Mouse (Mus musculus): ENCODE results near the gene Arhgap25. TPM values are rescaled to one million over a fixed set of nuclear protein-coding genes. Genes with fewer than 3 reads are reported as not detected.

The Arhgap25 gene
- total RNA-seq, 2 experiments from 2014 or later, result 27.9 to 74.4 TPM

GRCm38 (mm10) chr6:87451771-87452170, 81.3 kb downstream of the Arhgap25 start:
- ATAC-seq (ENCODE audit: poor library complexity, severe bottlenecking), result no peak

DNA sequence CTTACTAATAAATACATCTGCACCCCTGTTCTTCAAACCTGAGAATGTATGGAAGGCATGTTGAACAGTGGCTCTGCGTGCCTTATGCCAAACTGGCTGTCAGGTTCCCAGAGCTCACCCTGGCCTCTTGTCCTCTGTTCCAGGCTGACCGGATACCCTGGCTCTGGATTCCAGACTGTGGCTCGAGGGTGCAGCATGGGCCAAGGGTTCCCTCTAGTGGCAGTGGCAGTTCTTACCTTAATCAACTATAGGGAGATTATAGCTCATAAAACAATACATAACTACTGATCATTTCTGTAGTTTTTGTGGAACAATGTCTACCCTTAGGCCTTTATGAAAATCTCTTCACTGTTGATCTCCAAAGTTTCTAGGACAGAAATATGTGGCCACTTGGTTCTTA, 82.0 kb downstream of the Arhgap25 start:
- ATAC-seq (ENCODE audit: poor library complexity, severe bottlenecking), result peak; percentile 40; the same call in 1 of the 2 replicates

DNA sequence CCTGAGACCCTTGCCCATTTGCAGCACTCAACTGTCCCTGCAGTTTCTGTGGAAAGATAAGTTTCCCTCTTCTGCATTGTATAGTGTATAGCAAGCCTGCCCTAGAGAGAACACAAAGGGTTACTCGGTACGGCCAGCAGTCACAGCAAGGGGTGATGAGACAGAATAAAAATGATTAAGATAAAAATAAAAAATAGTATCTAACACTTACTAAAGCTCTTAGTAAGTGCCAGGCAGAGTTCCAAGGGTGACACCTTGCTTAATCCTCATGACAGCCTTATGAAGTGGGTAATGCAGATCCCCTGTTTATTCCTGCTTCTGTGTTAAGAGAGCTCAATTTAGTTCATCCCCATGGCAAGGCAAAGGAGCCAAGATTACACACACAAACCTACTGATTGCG, 83.5 kb downstream of the Arhgap25 start:
- no peak for ATAC-seq (ENCODE audit: poor library complexity, severe bottlenecking)

DNA sequence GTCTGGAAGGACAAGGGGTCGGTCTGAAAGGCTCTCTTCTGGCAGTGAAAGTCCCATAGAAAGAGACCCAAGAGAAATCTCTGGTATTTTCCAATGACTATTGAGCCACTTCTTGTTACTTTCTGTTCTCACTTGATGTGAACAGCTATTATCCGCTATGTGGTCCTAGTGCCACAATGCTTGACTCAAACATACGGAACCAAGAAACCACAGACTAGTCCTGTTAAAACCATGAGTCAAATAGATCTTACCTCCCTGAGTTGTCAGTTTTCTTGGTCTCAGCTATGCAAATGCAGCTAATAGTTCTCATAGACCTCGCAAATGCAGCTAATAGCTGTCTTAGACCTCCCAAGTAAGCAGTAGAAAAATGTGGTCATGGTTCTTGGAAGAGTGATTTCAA, 85.8 kb downstream of the Arhgap25 start:
- no peak for ATAC-seq (ENCODE audit: poor library complexity, severe bottlenecking)

- ATAC-seq (ENCODE audit: poor library complexity, severe bottlenecking), result no peak
These were observed 87.8 kb downstream of the Arhgap25 start for GRCm38 (mm10) chr6:87445222-87445621.

- ATAC-seq (ENCODE audit: poor library complexity, severe bottlenecking), result no peak
These were observed 89.8 kb downstream of the Arhgap25 start for GRCm38 (mm10) chr6:87443253-87443652.

DNA sequence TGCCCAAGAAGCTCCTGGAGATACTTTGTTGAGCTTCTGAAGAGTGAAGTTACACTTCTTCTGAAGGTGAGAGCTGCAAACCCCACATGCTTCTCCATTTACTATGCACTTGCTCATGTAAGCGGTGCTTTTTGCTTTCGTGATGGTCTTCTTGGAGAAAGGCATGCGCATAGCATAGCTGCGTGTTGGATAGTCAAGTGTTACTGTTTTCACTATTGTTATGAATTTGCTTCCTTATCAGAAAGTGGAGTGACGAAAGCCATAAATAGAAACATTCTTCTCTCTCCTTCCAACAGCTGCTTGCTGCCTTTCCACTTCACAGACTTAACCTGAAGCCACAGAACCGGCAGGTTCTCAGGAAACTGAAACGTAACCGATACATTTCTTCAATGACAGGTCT, 96.3 kb downstream of the Arhgap25 start:
- ATAC-seq (ENCODE audit: poor library complexity, severe bottlenecking), result no peak

DNA sequence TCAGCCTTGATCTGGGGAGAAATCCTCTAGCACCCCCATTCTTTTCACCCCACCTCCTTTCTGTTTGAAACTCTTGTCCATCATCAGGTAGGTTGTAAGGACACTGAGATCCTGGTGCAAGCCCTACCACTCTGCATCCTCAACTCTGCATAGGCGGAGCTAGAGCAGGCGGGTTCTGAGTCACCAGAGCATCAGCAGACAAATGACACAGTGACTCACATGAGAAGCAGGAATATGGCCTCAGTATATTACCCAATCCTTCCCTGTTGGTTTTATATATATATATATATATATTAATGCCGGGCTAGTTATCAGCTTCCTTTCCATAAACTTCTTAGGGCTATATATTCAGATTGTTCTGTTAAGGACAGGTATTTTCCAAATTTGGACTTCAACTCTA, 97.3 kb downstream of the Arhgap25 start:
- ATAC-seq (ENCODE audit: poor library complexity, severe bottlenecking), result no peak

GRCm38 (mm10) chr6:87428487-87429044, 104.5 kb downstream of the Arhgap25 start, which contains the start of gene Bmp10:
Bmp10 (plus strand) TSS chr6:87428994.
- ATAC-seq (ENCODE audit: poor library complexity, severe bottlenecking), result no peak

DNA sequence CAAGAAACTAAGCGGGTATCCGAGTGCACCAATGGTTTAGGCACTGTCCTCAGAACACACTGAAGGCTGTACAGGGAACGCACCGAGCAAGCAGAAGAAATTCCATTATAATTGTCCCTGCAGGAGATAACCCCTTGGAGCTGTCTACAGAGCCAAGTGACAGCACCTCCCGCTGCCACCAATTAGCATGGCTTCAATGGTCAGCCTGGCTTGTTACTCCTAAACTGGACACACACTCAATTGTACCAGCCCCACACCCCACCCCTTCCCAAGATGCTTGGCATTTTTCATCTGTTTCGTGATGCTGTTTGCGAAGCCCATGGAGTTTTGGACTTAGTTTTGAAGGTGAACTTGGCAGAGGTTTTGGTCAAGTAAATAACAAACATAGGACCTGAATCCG, 105.4 kb downstream of the Arhgap25 start:
- no peak for ATAC-seq (ENCODE audit: poor library complexity, severe bottlenecking)

GRCm38 (mm10) chr6:87426954-87427353, 106.1 kb downstream of the Arhgap25 start:
- ATAC-seq (ENCODE audit: poor library complexity, severe bottlenecking), result no peak

DNA sequence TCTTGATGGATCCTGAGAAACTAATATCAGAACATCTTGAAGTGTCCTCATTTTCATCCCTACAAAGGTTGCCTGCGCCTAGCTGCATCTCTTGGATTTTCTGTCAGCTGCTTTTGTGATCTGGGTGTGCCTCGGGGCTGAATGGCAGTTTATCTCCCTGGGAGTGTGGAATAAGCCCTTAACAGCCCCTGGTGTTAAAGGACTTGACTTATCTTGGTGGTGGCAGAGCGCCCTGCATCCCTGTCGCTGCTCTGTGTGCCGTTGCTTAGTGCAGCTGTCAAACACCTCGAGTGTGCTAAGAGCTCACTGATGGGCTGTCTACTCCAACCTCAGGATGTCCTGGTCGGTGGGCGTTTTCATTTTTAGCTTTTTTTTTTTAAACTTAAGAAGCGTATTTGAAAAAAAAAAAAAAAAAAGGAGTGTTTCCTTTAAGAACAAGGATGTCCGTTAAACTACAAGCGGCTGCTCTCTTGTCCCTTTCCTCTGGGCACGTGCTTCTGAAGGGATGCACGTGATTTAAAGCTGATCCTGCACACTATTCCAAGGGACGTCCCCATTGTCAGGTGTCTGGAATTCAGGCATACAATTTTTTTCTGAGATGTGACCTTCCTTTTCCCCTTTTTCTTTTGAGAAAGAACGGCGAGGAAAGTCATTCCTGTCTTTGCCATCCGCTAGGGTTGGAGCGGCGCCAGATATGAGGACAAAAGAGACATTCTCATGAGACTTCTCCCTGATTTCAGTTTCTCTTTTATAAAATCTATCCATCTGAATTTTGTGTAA, 108.8 kb downstream of the Arhgap25 start:
- no peak for ATAC-seq (ENCODE audit: poor library complexity, severe bottlenecking)

GRCm38 (mm10) chr6:87422304-87422703, 110.8 kb downstream of the Arhgap25 start:
- ATAC-seq (ENCODE audit: poor library complexity, severe bottlenecking), result no peak

GRCm38 (mm10) chr6:87412011-87412410, 121.0 kb downstream of the Arhgap25 start:
- no peak for ATAC-seq (ENCODE audit: poor library complexity, severe bottlenecking)

Other genes starting within 250 kb of the Arhgap25 start
- 0.56 and 0.64 TPM in 2 replicates for gene Antxr1, start 197.4 kb downstream of the Arhgap25 start, total RNA-seq (2015)
- 0.07 and 0.33 TPM in 2 replicates for gene Antxr1, start 197.4 kb downstream of the Arhgap25 start, total RNA-seq (2017)
- not detected in 2 replicates for gene Gkn1, start 182.3 kb downstream of the Arhgap25 start, total RNA-seq (2015)
- gene Gkn1, start 182.3 kb downstream of the Arhgap25 start, total RNA-seq (2017), result not detected in 2 replicates
- gene Gkn2, start 159.9 kb downstream of the Arhgap25 start, total RNA-seq (2015), result not detected in 2 replicates
- gene Gkn2, start 159.9 kb downstream of the Arhgap25 start, total RNA-seq (2017), result not detected in 2 replicates
- not detected in 2 replicates for gene Gkn3, start 144.3 kb downstream of the Arhgap25 start, total RNA-seq (2015)
- gene Gkn3, start 144.3 kb downstream of the Arhgap25 start, total RNA-seq (2017), result not detected in 2 replicates
- not detected in 2 replicates for gene Bmp10, start 104.3 kb downstream of the Arhgap25 start, total RNA-seq (2015)
- not detected in 2 replicates for gene Bmp10, start 104.3 kb downstream of the Arhgap25 start, total RNA-seq (2017)
- 0.11 and 0.29 TPM in 2 replicates for gene Prokr1, start 57.5 kb upstream of the Arhgap25 start, total RNA-seq (2015)
- gene Prokr1, start 57.5 kb upstream of the Arhgap25 start, total RNA-seq (2017), result 0.08 and 0.26 TPM in 2 replicates
- 8.1 and 8.7 TPM in 2 replicates for gene Aplf, start 138.9 kb upstream of the Arhgap25 start, total RNA-seq (2015)
- gene Aplf, start 138.9 kb upstream of the Arhgap25 start, total RNA-seq (2017), result 14.6 and 17.0 TPM in 2 replicates
- 0.39 TPM in 1 of 2 replicates, not detected in the other for gene Efcc1, start 197.6 kb upstream of the Arhgap25 start, total RNA-seq (2015)
- not detected in 2 replicates for gene Efcc1, start 197.6 kb upstream of the Arhgap25 start, total RNA-seq (2017)
- 0.16 and 1.2 TPM in 2 replicates for gene Gp9, start 244.8 kb upstream of the Arhgap25 start, total RNA-seq (2015)
- 0.59 TPM in 1 of 2 replicates, not detected in the other for gene Gp9, start 244.8 kb upstream of the Arhgap25 start, total RNA-seq (2017)